Mouse (Mus musculus): ENCODE data around the gene Pbld1. TPM values are rescaled to one million over a fixed set of nuclear protein-coding genes. Genes with fewer than 3 reads are reported as not detected.
A peak's percentile ranks its signal among the peaks of the same experiment; 100 is the strongest.

Pbld1 gene
- polyA plus RNA-seq, 2 experiments = 3.8 to 5.2 TPM

- ATAC-seq (ENCODE audit: insufficient read depth) = peak; percentile 91
- Histone ChIP-seq H3K27me3 (ENCODE audit: control insufficient read depth, insufficient read depth, low read length) (no peaks in the 10 kb centered on the region), H3K9me3 (ENCODE audit: control insufficient read depth, low read length) (no peaks in the 10 kb centered on the region), H3K27ac (peak within 1 kb of the TSS; percentile 87), H3K36me3 (replicated peaks; ENCODE audit: control insufficient read depth, insufficient read depth, low read depth) (no peaks in the 10 kb centered on the region; the same call in 1 of the 2 replicates), H3K4me3 (ENCODE audit: insufficient read depth in 1 of 2, low read depth in 2 of 2, low read length in 2 of 2) (peak within 1 kb of the TSS; percentile 81 to 100), H3K4me1 (replicated peaks; ENCODE audit: control insufficient read depth in 2 of 2, insufficient read depth in 2 of 2, low read length in 1 of 2) (peaks cover 17% of the 10 kb centered on the region in 2 experiments), H3K9ac (replicated peaks) (peak within 1 kb of the TSS; percentile 99), H3K4me2 (ENCODE audit: low read depth) (peak within 1 kb of the TSS; percentile 90)
- DNase-seq (ENCODE audit: low read depth in 3 of 3, low spot score in 3 of 3) = peak; percentile 87 to 90 (median 88)
- TF ChIP-seq CTCF (IDR thresholded peaks at IDR 0.05; ENCODE audit: low read depth) = no peak
- peak; percentile 49; the same call in 1 of the 2 replicates for TF ChIP-seq EP300 (IDR thresholded peaks at IDR 0.05; ENCODE audit: low read depth)
- under 1% methylated on average over 69 of the region's 69 CpGs for WGBS (ENCODE audit: insufficient replicate concordance)
Measured at GRCm38 (mm10) chr10:63023749-63024579, 36.0 kb upstream of the Pbld1 start, which contains the start of the genes Hnrnph3 and Pbld2. Hnrnph3 (minus strand) TSS chr10:63024217. Pbld2 (plus strand) TSS chr10:63024315.

GRCm38 (mm10) chr10:63024580-63024910 lies 35.4 kb upstream of the Pbld1 start:
- ATAC-seq (ENCODE audit: insufficient read depth) = no peak
- H3K9me3 ChIP-seq (ENCODE audit: control insufficient read depth, low read length) = no peaks in the 10 kb centered on the region
- no peaks in the 10 kb centered on the region for H3K36me3 ChIP-seq (replicated peaks; ENCODE audit: control insufficient read depth, insufficient read depth, low read depth)
- DNase-seq (ENCODE audit: low read depth in 3 of 3, low spot score in 3 of 3) = peak; percentile 30 to 45 (median 33)
- no peaks in the 10 kb centered on the region for H3K27me3 ChIP-seq (ENCODE audit: control insufficient read depth, insufficient read depth, low read length)
- H3K4me2 ChIP-seq (ENCODE audit: low read depth) = peak overlapping the region; percentile 90
- peaks cover 17% of the 10 kb centered on the region in 2 experiments for H3K4me1 ChIP-seq (replicated peaks; ENCODE audit: control insufficient read depth in 2 of 2, insufficient read depth in 2 of 2, low read length in 1 of 2)
- under 1% methylated on average over 8 of the region's 8 CpGs for WGBS (ENCODE audit: insufficient replicate concordance)
- TF ChIP-seq CTCF (IDR thresholded peaks at IDR 0.05; ENCODE audit: low read depth) (peak; percentile 64), EP300 (IDR thresholded peaks at IDR 0.05; ENCODE audit: low read depth) (no peak)
- peak overlapping the region; percentile 81 to 100 for H3K4me3 ChIP-seq (ENCODE audit: insufficient read depth in 1 of 2, low read depth in 2 of 2, low read length in 2 of 2)
- H3K27ac ChIP-seq = peak overlapping the region; percentile 75
- peak overlapping the region; percentile 99 for H3K9ac ChIP-seq (replicated peaks)

- H3K4me1 ChIP-seq (replicated peaks; ENCODE audit: control insufficient read depth in 2 of 2, insufficient read depth in 2 of 2, low read length in 1 of 2) = peaks cover 17% of the 10 kb centered on the region in 2 experiments
- no peak for DNase-seq (ENCODE audit: low read depth in 3 of 3, low spot score in 3 of 3)
- H3K9me3 ChIP-seq (ENCODE audit: control insufficient read depth, low read length) = no peaks in the 10 kb centered on the region
- H3K27me3 ChIP-seq (ENCODE audit: control insufficient read depth, insufficient read depth, low read length) = no peaks in the 10 kb centered on the region
- peak overlapping the region in 1 of 2 experiments; percentile 100; a peak in 3 of 4 replicates for H3K4me3 ChIP-seq (ENCODE audit: insufficient read depth in 1 of 2, low read depth in 2 of 2, low read length in 2 of 2)
- 51% methylated on average over 2 of the region's 2 CpGs for WGBS (ENCODE audit: insufficient replicate concordance)
- peak overlapping the region; percentile 90 for H3K4me2 ChIP-seq (ENCODE audit: low read depth)
- H3K27ac ChIP-seq = no peak overlapping the region
- no peak for TF ChIP-seq CTCF (IDR thresholded peaks at IDR 0.05; ENCODE audit: low read depth)
- TF ChIP-seq EP300 (IDR thresholded peaks at IDR 0.05; ENCODE audit: low read depth) = no peak
- H3K36me3 ChIP-seq (replicated peaks; ENCODE audit: control insufficient read depth, insufficient read depth, low read depth) = no peaks in the 10 kb centered on the region
- no peak for ATAC-seq (ENCODE audit: insufficient read depth)
- H3K9ac ChIP-seq (replicated peaks) = no peak overlapping the region
Measured at GRCm38 (mm10) chr10:63025016-63025415, 34.9 kb upstream of the Pbld1 start.

- Histone ChIP-seq H3K4me1 (replicated peaks; ENCODE audit: control insufficient read depth in 2 of 2, insufficient read depth in 2 of 2, low read length in 1 of 2) (peaks cover 17% of the 10 kb centered on the region in 2 experiments), H3K27me3 (ENCODE audit: control insufficient read depth, insufficient read depth, low read length) (no peaks in the 10 kb centered on the region), H3K9me3 (ENCODE audit: control insufficient read depth, low read length) (no peaks in the 10 kb centered on the region), H3K27ac (no peak overlapping the region), H3K36me3 (replicated peaks; ENCODE audit: control insufficient read depth, insufficient read depth, low read depth) (no peaks in the 10 kb centered on the region), H3K9ac (replicated peaks) (no peak overlapping the region), H3K4me3 (ENCODE audit: insufficient read depth in 1 of 2, low read depth in 2 of 2, low read length in 2 of 2) (no peak overlapping the region), H3K4me2 (ENCODE audit: low read depth) (no peak overlapping the region; the same call in 1 of the 2 replicates)
- DNase-seq (ENCODE audit: low read depth in 3 of 3, low spot score in 3 of 3) (no peak), ATAC-seq (ENCODE audit: insufficient read depth) (no peak)
- no peak for TF ChIP-seq EP300 (IDR thresholded peaks at IDR 0.05; ENCODE audit: low read depth)
- no peak for TF ChIP-seq CTCF (IDR thresholded peaks at IDR 0.05; ENCODE audit: low read depth)
- WGBS (ENCODE audit: insufficient replicate concordance) = 59% methylated on average over 6 of the region's 6 CpGs
Measured at GRCm38 (mm10) chr10:63025491-63026011, 34.4 kb upstream of the Pbld1 start.

- no peak for TF ChIP-seq CTCF (IDR thresholded peaks at IDR 0.05; ENCODE audit: low read depth)
- TF ChIP-seq EP300 (IDR thresholded peaks at IDR 0.05; ENCODE audit: low read depth) = no peak
- Histone ChIP-seq H3K36me3 (replicated peaks; ENCODE audit: control insufficient read depth, insufficient read depth, low read depth) (no peaks in the 10 kb centered on the region), H3K4me3 (ENCODE audit: insufficient read depth in 1 of 2, low read depth in 2 of 2, low read length in 2 of 2) (no peak overlapping the region), H3K4me1 (replicated peaks; ENCODE audit: control insufficient read depth in 2 of 2, insufficient read depth in 2 of 2, low read length in 1 of 2) (peaks cover 13% of the 10 kb centered on the region in 2 experiments), H3K4me2 (ENCODE audit: low read depth) (no peak overlapping the region), H3K27ac (no peak overlapping the region), H3K9me3 (ENCODE audit: control insufficient read depth, low read length) (no peaks in the 10 kb centered on the region), H3K27me3 (ENCODE audit: control insufficient read depth, insufficient read depth, low read length) (no peaks in the 10 kb centered on the region), H3K9ac (replicated peaks) (no peak overlapping the region)
- 77% methylated on average over 8 of the region's 8 CpGs for WGBS (ENCODE audit: insufficient replicate concordance)
- DNase-seq (ENCODE audit: low read depth in 3 of 3, low spot score in 3 of 3) (no peak), ATAC-seq (ENCODE audit: insufficient read depth) (no peak)
Measured at GRCm38 (mm10) chr10:63026156-63026794, 33.7 kb upstream of the Pbld1 start.

Measured in liver, embryonic 14.5 days (tissue).